Mouse (Mus musculus) C2C12 (cell line): ENCODE data around the gene Krt28. TPM values are rescaled to one million over a fixed set of nuclear protein-coding genes. Genes with fewer than 3 reads are reported as not detected.

Experiments
- H3K27me3 ChIP-seq: one replicate; pipeline ENCODE4 v1.6.1; 2011; ENCODE audit not compliant: control insufficient read depth, insufficient read depth, insufficient read length
- H3K36me3 ChIP-seq: one replicate; pipeline ENCODE4 v1.6.1; 2011; ENCODE audit not compliant: control insufficient read depth, insufficient read depth
- H3K4me3 ChIP-seq: one replicate; pipeline ENCODE4 v1.5.1; 2011; ENCODE audit warnings: mild to moderate bottlenecking, control low read depth; ENCODE audit not compliant: poor library complexity, insufficient read depth, severe bottlenecking
- H3K79me2 ChIP-seq: one replicate; pipeline ENCODE4 v1.6.1; 2011; ENCODE audit not compliant: control insufficient read depth, insufficient read depth
- H3K79me3 ChIP-seq: one replicate; pipeline ENCODE4 v1.6.1; 2011; ENCODE audit warnings: low read depth, control low read depth
- H3ac ChIP-seq: one replicate; pipeline ENCODE3; 2011; ENCODE audit warnings: low read depth; ENCODE audit not compliant: control insufficient read depth, insufficient read length
- CEBPB ChIP-seq: IDR thresholded peaks from one replicate; pipeline ENCODE4 v1.6.1; 2011; ENCODE audit warnings: low read depth, mild to moderate bottlenecking, control low read depth, moderate library complexity
- CTCF ChIP-seq: IDR thresholded peaks from one replicate; pipeline ENCODE4 v1.5.1; 2011; ENCODE audit not compliant: control insufficient read depth, insufficient read depth, insufficient read length
- FOSL1 ChIP-seq: IDR thresholded peaks from one replicate; pipeline ENCODE4 v1.8.0; 2011; ENCODE audit warnings: mild to moderate bottlenecking, low read length; ENCODE audit not compliant: poor library complexity, insufficient read depth, severe bottlenecking
- MAX ChIP-seq: IDR thresholded peaks from one replicate; pipeline ENCODE4 v1.6.1; 2011; ENCODE audit warnings: mild to moderate bottlenecking, control low read depth
- MYOD1 ChIP-seq: IDR thresholded peaks from one replicate; pipeline ENCODE4 v1.6.1; 2011; ENCODE audit warnings: low read depth; ENCODE audit not compliant: control insufficient read depth, insufficient read length
- MYOG ChIP-seq: IDR thresholded peaks from one replicate; pipeline ENCODE4 v1.6.1; 2011; ENCODE audit not compliant: control insufficient read depth, insufficient read length; ENCODE audit errors: extremely low read depth
- USF1 ChIP-seq: IDR thresholded peaks from one replicate; pipeline ENCODE4 v1.6.1; 2011; ENCODE audit warnings: low read depth, mild to moderate bottlenecking, control low read depth, moderate library complexity
- polyA plus RNA-seq: library from polyadenylated mRNA; unstranded; fragments of >200 nt; fragmentation: generic; extraction: Trizol; gene quantifications from one replicate; pipeline ENCODE4 v1.2.1, GENCODE M21; 2012; ENCODE audit warnings: missing spikeins

The Krt28 gene
- polyA plus RNA-seq, 1 experiment = 0.02 TPM

DNA sequence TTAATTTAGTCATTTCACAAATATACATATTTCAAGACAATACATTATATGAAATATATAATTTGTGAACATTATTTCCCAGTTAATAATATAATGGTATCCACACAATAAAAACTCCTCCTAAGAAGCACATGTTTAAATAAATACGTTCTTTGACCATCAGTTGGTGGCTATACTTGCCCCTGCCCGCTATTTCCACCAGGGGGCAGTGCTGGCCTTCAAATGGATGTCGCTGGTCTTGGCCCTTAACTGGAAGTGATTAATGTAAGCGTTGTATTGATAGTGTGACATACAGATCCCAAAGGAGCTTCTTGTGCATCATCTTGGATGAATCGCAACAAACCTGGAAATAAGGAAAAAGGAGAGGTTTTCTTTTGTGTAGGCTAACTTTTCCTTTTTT is 4.9 kb upstream of the Krt28 start:
- TF ChIP-seq CTCF (peak; percentile 58), CEBPB (no peak)
- H3K36me3 ChIP-seq = no peaks in the 10 kb centered on the region
- H3K27me3 ChIP-seq = peaks cover 16% of the 10 kb centered on the region
- H3K4me3 ChIP-seq = no peak overlapping the region
- H3K79me2 ChIP-seq = no peaks in the 10 kb centered on the region
- no peak overlapping the region for H3ac ChIP-seq
- H3K79me3 ChIP-seq = no peaks in the 10 kb centered on the region

DNA sequence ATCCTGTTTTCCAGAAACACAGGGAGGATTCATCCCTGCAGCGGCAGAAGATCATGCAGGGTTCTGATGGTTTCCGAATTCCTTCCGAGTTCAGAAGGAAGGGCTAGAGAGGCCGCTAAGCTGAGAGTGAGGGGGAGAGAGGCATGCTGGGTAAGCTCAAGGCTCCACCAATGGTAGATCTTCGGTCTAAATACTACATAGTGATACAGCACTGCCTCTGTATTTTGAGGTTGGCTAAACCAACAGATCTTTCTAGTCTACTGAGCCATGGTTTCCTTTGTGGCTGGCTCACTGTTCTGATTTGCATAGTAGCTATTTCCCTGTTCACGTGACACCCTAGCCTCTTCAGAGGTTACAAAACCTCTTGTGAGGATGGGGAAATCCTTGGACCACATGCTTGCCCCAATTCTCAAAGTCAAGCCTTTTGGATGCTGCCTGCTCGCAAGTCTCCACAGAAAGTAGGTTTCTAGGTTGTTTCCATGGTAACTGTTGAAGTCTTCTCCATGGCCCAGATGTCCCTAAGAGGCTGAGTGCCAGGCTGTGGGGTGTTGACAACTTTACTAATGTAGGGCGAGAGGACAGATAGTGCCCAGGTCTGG is 4.8 kb downstream of the Krt28 start:
- H3K27me3 ChIP-seq = peaks cover 34% of the 10 kb centered on the region
- H3ac ChIP-seq = no peak overlapping the region
- no peak overlapping the region for H3K4me3 ChIP-seq
- no peaks in the 10 kb centered on the region for H3K36me3 ChIP-seq
- no peaks in the 10 kb centered on the region for H3K79me2 ChIP-seq
- TF ChIP-seq FOSL1 (no peak), MYOD1 (no peak), MAX (no peak), CTCF (no peak), MYOG (no peak), CEBPB (no peak), USF1 (no peak)
- H3K79me3 ChIP-seq = no peaks in the 10 kb centered on the region

DNA sequence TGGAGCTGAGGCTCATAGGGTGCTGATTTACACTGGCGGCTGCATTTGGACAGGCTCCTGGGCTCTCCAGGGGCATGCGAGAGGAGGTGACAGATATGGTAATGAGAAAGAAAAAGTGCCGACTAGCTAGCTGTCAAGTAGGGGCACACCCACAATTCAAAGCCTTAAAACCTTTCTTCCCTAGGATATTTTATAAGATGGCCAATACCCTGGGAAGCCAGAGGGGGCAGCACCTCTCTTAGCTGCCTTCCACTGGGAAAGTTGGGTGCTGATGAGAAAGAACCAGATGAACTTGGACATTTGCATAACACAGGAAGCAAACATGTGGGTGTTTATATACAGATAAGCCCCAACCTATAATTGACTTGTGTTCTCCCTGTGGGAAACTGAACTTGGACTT is 5.5 kb downstream of the Krt28 start:
- no peak overlapping the region for H3K4me3 ChIP-seq
- H3ac ChIP-seq = no peak overlapping the region
- no peaks in the 10 kb centered on the region for H3K36me3 ChIP-seq
- H3K27me3 ChIP-seq = peaks cover 27% of the 10 kb centered on the region
- H3K79me2 ChIP-seq = no peaks in the 10 kb centered on the region
- TF ChIP-seq FOSL1 (no peak), USF1 (no peak), MAX (no peak), CEBPB (no peak), MYOD1 (no peak)
- H3K79me3 ChIP-seq = no peaks in the 10 kb centered on the region

DNA sequence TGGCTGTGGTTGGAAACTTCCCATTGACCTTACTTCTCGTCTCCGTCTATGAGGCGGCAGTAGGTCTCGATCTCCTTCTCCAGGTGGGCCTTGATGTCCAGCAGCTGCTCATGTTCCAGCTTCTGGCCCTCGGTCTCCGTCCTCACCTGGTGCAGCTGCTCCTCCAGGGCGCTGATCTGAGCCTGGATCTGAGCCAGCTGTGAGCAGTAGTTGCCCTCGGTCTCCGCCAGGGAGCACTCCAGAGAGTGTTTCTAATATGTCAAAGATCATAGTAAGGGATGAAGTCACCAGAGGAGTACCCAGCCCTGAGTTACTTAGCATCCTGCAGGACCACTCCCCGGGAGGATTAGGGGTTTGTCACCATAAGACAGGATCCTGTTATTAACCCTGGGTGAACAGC is 7.9 kb downstream of the Krt28 start:
- Histone ChIP-seq H3K79me2 (no peaks in the 10 kb centered on the region), H3K4me3 (no peak overlapping the region)
- no peak for TF ChIP-seq MYOD1
- no peak for TF ChIP-seq CTCF
- TF ChIP-seq FOSL1 = no peak
- TF ChIP-seq MYOG = no peak
- TF ChIP-seq MAX = no peak
- no peak for TF ChIP-seq CEBPB
- TF ChIP-seq USF1 = no peak

DNA sequence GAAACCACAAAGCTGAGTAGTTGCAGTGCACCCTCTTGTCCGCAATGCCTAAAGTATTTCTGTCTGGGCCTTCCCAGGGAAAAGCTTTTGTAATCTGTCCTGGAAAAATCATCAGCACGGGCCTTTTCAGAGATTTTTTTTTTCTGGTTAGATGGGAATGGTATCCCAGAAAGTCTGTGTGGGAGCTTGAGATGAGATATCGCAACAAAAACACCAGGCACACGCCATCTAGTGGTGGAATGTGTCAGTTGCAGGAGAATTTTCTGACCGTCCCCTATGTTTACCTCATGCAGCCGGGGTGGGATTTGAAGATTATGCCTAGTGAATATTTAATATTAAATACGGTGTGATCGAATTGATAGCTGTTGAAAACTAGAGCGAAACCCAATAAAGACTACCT is 10.3 kb downstream of the Krt28 start:
- Histone ChIP-seq H3K79me3 (no peaks in the 10 kb centered on the region), H3K79me2 (no peaks in the 10 kb centered on the region), H3K36me3 (no peaks in the 10 kb centered on the region), H3ac (no peak overlapping the region), H3K4me3 (no peak overlapping the region), H3K27me3 (peaks cover 7% of the 10 kb centered on the region)
- TF ChIP-seq MYOD1 (no peak), CTCF (peak; percentile 35)

More for the DNA sequence above, 7.9 kb downstream of the Krt28 start:
- H3K79me3 ChIP-seq = no peaks in the 10 kb centered on the region
- peaks cover 11% of the 10 kb centered on the region for H3K27me3 ChIP-seq
- no peaks in the 10 kb centered on the region for H3K36me3 ChIP-seq
- H3ac ChIP-seq = no peak overlapping the region

DNA sequence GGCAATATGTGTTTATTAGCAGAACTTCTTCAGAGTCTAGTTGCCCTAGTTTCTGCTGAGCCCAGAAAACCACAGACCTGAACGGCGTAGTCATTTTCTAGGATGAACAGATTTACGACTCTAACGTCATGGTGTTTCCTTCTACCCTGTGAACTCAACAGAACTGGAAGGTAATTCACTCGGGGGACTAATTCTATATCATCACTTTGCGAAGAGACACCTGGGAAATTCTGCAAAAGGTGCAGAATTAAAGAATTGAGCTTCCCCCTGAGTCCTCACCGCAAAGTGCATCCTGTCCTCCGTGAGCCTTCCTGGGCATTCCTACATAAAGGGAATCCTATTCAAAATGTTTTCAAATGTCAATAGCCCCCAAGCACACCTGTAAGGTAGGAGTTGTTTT is 13.3 kb downstream of the Krt28 start:
- H3K27me3 ChIP-seq = peaks cover 18% of the 10 kb centered on the region
- no peak overlapping the region for H3K4me3 ChIP-seq
- H3K79me3 ChIP-seq = no peaks in the 10 kb centered on the region
- H3ac ChIP-seq = no peak overlapping the region
- no peaks in the 10 kb centered on the region for H3K79me2 ChIP-seq
- TF ChIP-seq CEBPB = no peak
- TF ChIP-seq MYOD1 = no peak
- TF ChIP-seq USF1 = no peak
- TF ChIP-seq MYOG = no peak
- no peak for TF ChIP-seq FOSL1
- TF ChIP-seq CTCF = no peak
- no peak for TF ChIP-seq MAX
- no peaks in the 10 kb centered on the region for H3K36me3 ChIP-seq

DNA sequence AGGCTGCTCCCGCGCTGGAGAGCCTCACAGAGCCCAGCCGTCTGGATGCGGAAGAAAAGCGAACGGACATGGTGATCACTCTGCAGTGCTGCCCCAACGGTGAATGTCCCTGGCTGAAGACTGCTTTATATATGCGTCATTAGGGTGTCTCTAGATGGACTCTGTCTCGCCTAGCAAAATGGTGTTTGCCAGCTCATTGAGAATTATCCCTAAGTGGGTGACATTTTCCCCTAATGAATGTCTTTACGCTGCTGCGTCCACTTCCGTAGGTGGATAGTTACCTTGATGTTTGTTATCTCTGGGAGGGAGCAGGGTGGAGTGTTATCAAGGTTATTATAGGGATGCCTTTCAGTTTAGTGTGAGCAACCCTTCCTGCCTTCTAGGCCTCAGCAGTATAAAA is 23.7 kb downstream of the Krt28 start, which contains the start of gene Krt27:
TSS of gene Krt27 (minus strand) at position 101 of the 400 bp plus-strand sequence.
- Histone ChIP-seq H3K27me3 (peaks cover 45% of the 10 kb centered on the region), H3ac (no peak within 1 kb of the TSS), H3K79me2 (no peaks in the 10 kb centered on the region), H3K4me3 (no peak within 1 kb of the TSS), H3K79me3 (no peaks in the 10 kb centered on the region), H3K36me3 (no peaks in the 10 kb centered on the region)
- no peak for TF ChIP-seq MYOG
- TF ChIP-seq CEBPB = no peak
- TF ChIP-seq MYOD1 = no peak
- TF ChIP-seq USF1 = no peak
- no peak for TF ChIP-seq MAX
- no peak for TF ChIP-seq FOSL1
- no peak for TF ChIP-seq CTCF
